Mouse (Mus musculus): ENCODE data around the gene Gabarapl1.

Gene Gabarapl1

GRCm38 (mm10) chr6:129577605-129578004 lies 44.6 kb downstream of the Gabarapl1 start, which contains the start of gene Klre1:
Klre1 (plus strand) TSS chr6:129577905.
- Histone ChIP-seq H3K4me1 (replicated peaks; ENCODE audit: low read depth, low read length) (no peaks in the 10 kb centered on the region), H3K4me3 (replicated peaks; ENCODE audit: low read length) (no peak within 1 kb of the TSS), H3K9me3 (ENCODE audit: low read length) (no peaks in the 10 kb centered on the region), H3K36me3 (ENCODE audit: insufficient read depth, low read length) (no peaks in the 10 kb centered on the region), H3K27me3 (ENCODE audit: insufficient read depth, low read length) (0 out of 2 replicates have a peak, but pooled peaks cover 3% of the 10 kb centered on the region)
- no peak for TF ChIP-seq POU5F1 (IDR thresholded peaks at IDR 0.05; ENCODE audit: borderline replicate concordance, low read length)
- TF ChIP-seq NANOG (IDR thresholded peaks at IDR 0.05; ENCODE audit: borderline replicate concordance, low read length): no peak
- TF ChIP-seq CTCF (conservative IDR thresholded peaks at IDR 0.05; ENCODE audit: low read length): no peak

GRCm38 (mm10) chr6:129581274-129581673 lies 48.3 kb downstream of the Gabarapl1 start:
- Histone ChIP-seq H3K4me3 (replicated peaks; ENCODE audit: low read length) (no peak overlapping the region), H3K27me3 (ENCODE audit: insufficient read depth, low read length) (0 out of 2 replicates have a peak, but pooled peaks cover 3% of the 10 kb centered on the region), H3K9me3 (ENCODE audit: low read length) (peaks cover 4% of the 10 kb centered on the region; the same call in 1 of the 2 replicates), H3K4me1 (replicated peaks; ENCODE audit: low read depth, low read length) (no peaks in the 10 kb centered on the region), H3K36me3 (ENCODE audit: insufficient read depth, low read length) (no peaks in the 10 kb centered on the region)
- TF ChIP-seq POU5F1 (IDR thresholded peaks at IDR 0.05; ENCODE audit: borderline replicate concordance, low read length): no peak
- no peak for TF ChIP-seq NANOG (IDR thresholded peaks at IDR 0.05; ENCODE audit: borderline replicate concordance, low read length)
- TF ChIP-seq CTCF (conservative IDR thresholded peaks at IDR 0.05; ENCODE audit: low read length): peak; percentile 50

- TF ChIP-seq NANOG (IDR thresholded peaks at IDR 0.05; ENCODE audit: borderline replicate concordance, low read length) (no peak), CTCF (conservative IDR thresholded peaks at IDR 0.05; ENCODE audit: low read length) (no peak), POU5F1 (IDR thresholded peaks at IDR 0.05; ENCODE audit: borderline replicate concordance, low read length) (no peak)
- Histone ChIP-seq H3K9me3 (ENCODE audit: low read length) (peaks cover 4% of the 10 kb centered on the region; the same call in 1 of the 2 replicates), H3K4me3 (replicated peaks; ENCODE audit: low read length) (no peak overlapping the region), H3K27me3 (ENCODE audit: insufficient read depth, low read length) (0 out of 2 replicates have a peak, but pooled peaks cover 3% of the 10 kb centered on the region), H3K4me1 (replicated peaks; ENCODE audit: low read depth, low read length) (no peaks in the 10 kb centered on the region), H3K36me3 (ENCODE audit: insufficient read depth, low read length) (no peaks in the 10 kb centered on the region)
Measured at GRCm38 (mm10) chr6:129581896-129582295, 48.9 kb downstream of the Gabarapl1 start.

- Histone ChIP-seq H3K4me1 (replicated peaks; ENCODE audit: low read depth, low read length) (no peaks in the 10 kb centered on the region), H3K36me3 (ENCODE audit: insufficient read depth, low read length) (no peaks in the 10 kb centered on the region), H3K4me3 (replicated peaks; ENCODE audit: low read length) (no peak overlapping the region), H3K27me3 (ENCODE audit: insufficient read depth, low read length) (0 out of 2 replicates have a peak, but pooled peaks cover 3% of the 10 kb centered on the region), H3K9me3 (ENCODE audit: low read length) (peaks cover 4% of the 10 kb centered on the region; the same call in 1 of the 2 replicates)
- TF ChIP-seq CTCF (conservative IDR thresholded peaks at IDR 0.05; ENCODE audit: low read length) (no peak), POU5F1 (IDR thresholded peaks at IDR 0.05; ENCODE audit: borderline replicate concordance, low read length) (no peak), NANOG (IDR thresholded peaks at IDR 0.05; ENCODE audit: borderline replicate concordance, low read length) (no peak)
Measured at GRCm38 (mm10) chr6:129583014-129583413, 50.1 kb downstream of the Gabarapl1 start.

GRCm38 (mm10) chr6:129591508-129591907 lies 58.5 kb downstream of the Gabarapl1 start, which contains the start of gene Klrd1:
Klrd1 (plus strand) TSS chr6:129591782.
- no peak within 1 kb of the TSS for H3K4me3 ChIP-seq (replicated peaks; ENCODE audit: low read length)
- no peaks in the 10 kb centered on the region for H3K27me3 ChIP-seq (ENCODE audit: insufficient read depth, low read length)
- H3K4me1 ChIP-seq (replicated peaks; ENCODE audit: low read depth, low read length): no peaks in the 10 kb centered on the region
- H3K36me3 ChIP-seq (ENCODE audit: insufficient read depth, low read length): no peaks in the 10 kb centered on the region
- TF ChIP-seq POU5F1 (IDR thresholded peaks at IDR 0.05; ENCODE audit: borderline replicate concordance, low read length) (no peak), NANOG (IDR thresholded peaks at IDR 0.05; ENCODE audit: borderline replicate concordance, low read length) (no peak), CTCF (conservative IDR thresholded peaks at IDR 0.05; ENCODE audit: low read length) (no peak)
- H3K9me3 ChIP-seq (ENCODE audit: low read length): no peaks in the 10 kb centered on the region
